Mouse (Mus musculus): Measurements from ENCODE around the gene Msrb3. TPM values are rescaled to one million over a fixed set of nuclear protein-coding genes. Genes with fewer than 3 reads are reported as not detected.

Msrb3 gene
- 1 to 10 TPM; 5.2 to 6.8 TPM for total RNA-seq (2021)
- long read RNA-seq, experiment 1, partial matches to known transcripts, result 0 of 4 reads
- long read RNA-seq, experiment 1, other reads (novel, unspliced or antisense), result 1 of 4 reads
- long read RNA-seq, experiment 2, partial matches to known transcripts, result 0 of 2 reads
- long read RNA-seq, experiment 2, other reads (novel, unspliced or antisense), result 1 of 2 reads

- intact Hi-C loops (cut with DNase I), result no loop called here
Observed at GRCm38 (mm10) chr10:120898785-120899762, at the start of gene Msrb3. TSS of gene Msrb3 (minus strand) at chr10:120899101.

GRCm38 (mm10) chr10:120948461-120948860 is 49.6 kb upstream of the Msrb3 start:
- intact Hi-C loops (cut with DNase I), result no loop called here
- DNase-seq (ENCODE audit: low spot score in 2 of 2), result no peak

More at GRCm38 (mm10) chr10:120898785-120899762, at the start of gene Msrb3:
- peak; percentile 45 to 70 for DNase-seq (ENCODE audit: low spot score in 2 of 2)

- intact Hi-C loops (cut with DNase I), result no loop called here
Observed at GRCm38 (mm10) chr10:120947842-120948241, 48.9 kb upstream of the Msrb3 start.

GRCm38 (mm10) chr10:120946847-120947246 is 47.9 kb upstream of the Msrb3 start:
- intact Hi-C loops (cut with DNase I), result no loop called here
- no peak for DNase-seq (ENCODE audit: low spot score in 2 of 2)

More at GRCm38 (mm10) chr10:120947842-120948241, 48.9 kb upstream of the Msrb3 start:
- no peak for DNase-seq (ENCODE audit: low spot score in 2 of 2)

- no peak for DNase-seq (ENCODE audit: low spot score in 2 of 2)
- intact Hi-C loops (cut with DNase I), result loop anchor here (2.0 to 5.0 kb wide), 2 partner anchors 94 to 318 kb away; partner anchors contain the start of gene Wif1
Observed at GRCm38 (mm10) chr10:120938904-120939208, 40.0 kb upstream of the Msrb3 start.

GRCm38 (mm10) chr10:120938077-120938903 is 39.4 kb upstream of the Msrb3 start:
- intact Hi-C loops (cut with DNase I), result loop anchor here (2.0 to 5.0 kb wide), 2 partner anchors 95 to 319 kb away; partner anchors contain the start of gene Wif1
- DNase-seq (ENCODE audit: low spot score in 2 of 2), result peak; percentile 60 to 70

GRCm38 (mm10) chr10:120929536-120929935 is 30.6 kb upstream of the Msrb3 start:
- no peak for DNase-seq (ENCODE audit: low spot score in 2 of 2)

GRCm38 (mm10) chr10:120928183-120928582 is 29.3 kb upstream of the Msrb3 start:
- DNase-seq (ENCODE audit: low spot score in 2 of 2), result no peak
- intact Hi-C loops (cut with DNase I), result no loop called here

More at GRCm38 (mm10) chr10:120929536-120929935, 30.6 kb upstream of the Msrb3 start:
- intact Hi-C loops (cut with DNase I), result no loop called here

- no peak for DNase-seq (ENCODE audit: low spot score in 2 of 2)
- intact Hi-C loops (cut with DNase I), result no loop called here
Observed at GRCm38 (mm10) chr10:120926156-120926555, 27.3 kb upstream of the Msrb3 start.

GRCm38 (mm10) chr10:120921501-120921900 is 22.6 kb upstream of the Msrb3 start:
- intact Hi-C loops (cut with DNase I), result no loop called here
- DNase-seq (ENCODE audit: low spot score in 2 of 2), result no peak

GRCm38 (mm10) chr10:120920604-120921003 is 21.7 kb upstream of the Msrb3 start:
- intact Hi-C loops (cut with DNase I), result no loop called here
- DNase-seq (ENCODE audit: low spot score in 2 of 2), result no peak

- intact Hi-C loops (cut with DNase I), result no loop called here
- DNase-seq (ENCODE audit: low spot score in 2 of 2), result no peak
Observed at GRCm38 (mm10) chr10:120916250-120916649, 17.3 kb upstream of the Msrb3 start.

GRCm38 (mm10) chr10:120914948-120915631 is 16.2 kb upstream of the Msrb3 start:
- DNase-seq (ENCODE audit: low spot score in 2 of 2), result no peak
- intact Hi-C loops (cut with DNase I), result no loop called here

- no peak for DNase-seq (ENCODE audit: low spot score in 2 of 2)
- intact Hi-C loops (cut with DNase I), result no loop called here
Observed at GRCm38 (mm10) chr10:120914286-120914685, 15.4 kb upstream of the Msrb3 start.

- intact Hi-C loops (cut with DNase I), result no loop called here
- no peak for DNase-seq (ENCODE audit: low spot score in 2 of 2)
Observed at GRCm38 (mm10) chr10:120913796-120914195, 14.9 kb upstream of the Msrb3 start.

GRCm38 (mm10) chr10:120911971-120912370 is 13.1 kb upstream of the Msrb3 start:
- intact Hi-C loops (cut with DNase I), result no loop called here
- no peak for DNase-seq (ENCODE audit: low spot score in 2 of 2)

GRCm38 (mm10) chr10:120908776-120909574 is 10.1 kb upstream of the Msrb3 start:
- no peak for DNase-seq (ENCODE audit: low spot score in 2 of 2)
- intact Hi-C loops (cut with DNase I), result no loop called here

- intact Hi-C loops (cut with DNase I), result no loop called here
- DNase-seq (ENCODE audit: low spot score in 2 of 2), result no peak
Observed at GRCm38 (mm10) chr10:120904676-120905075, 5.8 kb upstream of the Msrb3 start.
